Mouse (Mus musculus): Measurements from ENCODE around the gene Kcnip1.

- TF ChIP-seq CTCF (IDR thresholded peaks at IDR 0.05; ENCODE audit: low read depth) (no peak), EP300 (IDR thresholded peaks at IDR 0.05; ENCODE audit: low read depth) (no peak)
Observed at GRCm38 (mm10) chr11:33923031-33923430, 69.9 kb downstream of the Kcnip1 start.

All from liver, embryonic 14.5 days (tissue).